Mouse (Mus musculus) neural tube, embryonic 12.5 days (tissue): ENCODE measurements around the gene Ralgapb. TPM values are rescaled to one million over a fixed set of nuclear protein-coding genes. Genes with fewer than 3 reads are reported as not detected.
A peak's percentile ranks its signal among the peaks of the same experiment; 100 is the strongest.

ENCODE experiments used
- ATAC-seq: fragments of 200-750 bp; cut with Nextera tagmentation; 2 replicates; pipeline ENCODE4 v1.8.0; 2017; ENCODE audit warnings: low read depth, mild to moderate bottlenecking, moderate TSS enrichment, moderate library complexity; ENCODE audit not compliant: low FRiP score
- H3K27ac ChIP-seq: fragments of 300-500 bp; sonication (generic); 2 replicates; pipeline ENCODE4 v1.5.1; 2016
- H3K27me3 ChIP-seq: fragments of 300-500 bp; sonication (generic); replicated peaks from 2 replicates; pipeline ENCODE4 v1.6.1; 2016; ENCODE audit warnings: mild to moderate bottlenecking
- H3K36me3 ChIP-seq: fragments of 300-500 bp; sonication (generic); 2 replicates; pipeline ENCODE4 v1.6.1; 2016; ENCODE audit warnings: mild to moderate bottlenecking
- H3K4me1 ChIP-seq: fragments of 300-500 bp; sonication (generic); 2 replicates; pipeline ENCODE4 v1.6.1; 2016
- H3K4me2 ChIP-seq: fragments of 300-500 bp; sonication (generic); replicated peaks from 2 replicates; pipeline ENCODE4 v1.6.1; 2016; ENCODE audit warnings: mild to moderate bottlenecking
- H3K4me3 ChIP-seq: fragments of 300-500 bp; sonication (generic); 2 replicates; pipeline ENCODE4 v1.5.1; 2016
- H3K9ac ChIP-seq: fragments of 300-500 bp; sonication (generic); 2 replicates; pipeline ENCODE4 v1.6.1; 2016; ENCODE audit warnings: mild to moderate bottlenecking
- H3K9me3 ChIP-seq: fragments of 300-500 bp; sonication (generic); 2 replicates; pipeline ENCODE4 v1.6.1; 2016; ENCODE audit warnings: mild to moderate bottlenecking
- WGBS: fragments of 180-500 bp; shearing (Covaris S2); methylation state at CpG from one replicate; pipeline ENCODE4 v1.1.7; 2016; 5-methylcytosine and 5-hydroxymethylcytosine counted together
- polyA plus RNA-seq: library from polyadenylated mRNA; unstranded; fragments of >200 nt; fragmentation: Nextera tagmentation; extraction: Ambion mirVana; gene quantifications from 2 replicates; pipeline ENCODE4 v1.2.1, GENCODE M21; 2016

Ralgapb gene
- polyA plus RNA-seq, 1 experiment from 2014 or later = 25.2 TPM

- Histone ChIP-seq H3K36me3 (no peaks in the 10 kb centered on the region), H3K27me3 (no peaks in the 10 kb centered on the region), H3K4me1 (peaks cover 13% of the 10 kb centered on the region), H3K4me3 (peak overlapping the region; percentile 90), H3K27ac (peak overlapping the region; percentile 80), H3K9me3 (no peaks in the 10 kb centered on the region), H3K4me2 (peak overlapping the region; percentile 76), H3K9ac (peak overlapping the region; percentile 92)
- ATAC-seq = peak; percentile 64
- WGBS = 3% methylated on average over 62 of the region's 67 CpGs
Measured at GRCm38 (mm10) chr2:158410022-158411014, 670 bp downstream of the Ralgapb start.

DNA sequence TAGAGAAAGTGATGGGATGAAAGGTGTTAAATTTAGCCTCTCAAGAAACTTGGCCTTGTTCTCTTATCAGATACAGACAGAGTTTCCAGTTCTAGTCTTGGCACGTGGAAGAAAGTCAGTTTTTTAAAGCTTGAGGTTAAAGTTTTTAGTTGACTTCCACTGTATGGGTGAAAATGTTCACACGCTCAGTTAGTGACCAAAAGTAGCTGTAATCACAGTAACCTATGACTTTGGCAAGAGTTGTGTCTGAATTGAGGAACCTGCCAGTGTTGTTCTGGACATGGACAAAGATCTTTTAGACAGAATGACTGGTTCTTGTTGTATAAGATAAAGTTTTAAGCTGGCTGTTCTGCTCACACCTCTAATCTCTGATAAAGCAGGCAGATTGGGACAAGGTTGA is 3.6 kb downstream of the Ralgapb start:
- no peak overlapping the region for H3K4me3 ChIP-seq
- H3K4me1 ChIP-seq = peaks cover 13% of the 10 kb centered on the region
- H3K9ac ChIP-seq = no peak overlapping the region
- H3K4me2 ChIP-seq = no peak overlapping the region
- H3K9me3 ChIP-seq = no peaks in the 10 kb centered on the region
- no peaks in the 10 kb centered on the region for H3K36me3 ChIP-seq
- WGBS = 94% methylated on average over 2 of the region's 2 CpGs
- no peak overlapping the region for H3K27ac ChIP-seq
- ATAC-seq = no peak
- H3K27me3 ChIP-seq = no peaks in the 10 kb centered on the region

DNA sequence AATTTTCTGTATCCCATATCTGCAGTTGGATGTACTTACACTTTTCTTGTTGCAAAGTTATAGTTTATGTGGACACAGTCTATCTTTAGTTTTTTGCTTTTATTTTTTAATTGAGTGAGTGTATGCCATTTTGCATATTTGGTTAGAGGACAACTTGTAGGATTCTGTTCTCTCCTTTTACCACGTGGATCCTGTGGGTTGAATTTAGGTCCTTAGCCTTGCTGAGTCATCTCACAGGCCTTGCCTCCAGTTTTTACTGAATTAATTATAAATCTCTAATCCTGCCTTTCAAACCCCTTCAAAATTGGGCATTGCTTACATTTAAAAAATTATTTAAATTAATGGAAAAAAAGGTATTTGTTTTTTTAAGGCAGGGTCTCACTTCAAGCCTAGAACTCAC is 6.2 kb downstream of the Ralgapb start:
- H3K9ac ChIP-seq = no peak overlapping the region
- H3K4me2 ChIP-seq = no peak overlapping the region
- no peaks in the 10 kb centered on the region for H3K36me3 ChIP-seq
- no peak for ATAC-seq
- H3K9me3 ChIP-seq = no peaks in the 10 kb centered on the region
- no peak overlapping the region for H3K27ac ChIP-seq
- 90% methylated on average over 1 of the region's 1 CpGs for WGBS
- H3K4me3 ChIP-seq = no peak overlapping the region
- H3K4me1 ChIP-seq = peaks cover 6% of the 10 kb centered on the region
- no peaks in the 10 kb centered on the region for H3K27me3 ChIP-seq

DNA sequence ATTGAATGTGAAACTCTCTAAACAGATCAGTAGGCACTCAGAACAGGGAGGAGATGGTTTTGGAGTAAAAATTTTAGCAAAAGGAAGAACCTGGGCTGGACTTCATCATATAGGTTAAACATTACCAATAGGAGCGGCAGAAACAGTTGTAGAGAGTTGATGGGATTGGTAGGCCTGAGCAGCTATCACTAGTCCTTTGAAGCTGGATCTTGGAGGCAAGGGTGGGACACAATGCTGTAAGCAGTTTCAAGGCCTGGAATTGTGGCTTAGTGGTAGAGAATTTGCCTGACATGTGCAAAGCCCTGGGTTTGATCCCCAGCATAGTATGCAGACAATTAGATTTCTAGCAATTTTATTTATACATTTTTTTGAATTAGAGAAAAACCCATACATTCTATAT is 9.0 kb downstream of the Ralgapb start:
- no peaks in the 10 kb centered on the region for H3K4me1 ChIP-seq
- 71% methylated on average over 1 of the region's 1 CpGs for WGBS
- no peak overlapping the region for H3K4me2 ChIP-seq
- no peak for ATAC-seq
- H3K36me3 ChIP-seq = peaks cover 13% of the 10 kb centered on the region
- H3K27me3 ChIP-seq = no peaks in the 10 kb centered on the region
- H3K27ac ChIP-seq = no peak overlapping the region
- no peak overlapping the region for H3K4me3 ChIP-seq
- no peak overlapping the region for H3K9ac ChIP-seq
- H3K9me3 ChIP-seq = no peaks in the 10 kb centered on the region

GRCm38 (mm10) chr2:158445814-158446213 is 36.2 kb downstream of the Ralgapb start:
- ATAC-seq = no peak
- Histone ChIP-seq H3K4me3 (no peak overlapping the region), H3K9ac (no peak overlapping the region), H3K4me1 (no peaks in the 10 kb centered on the region), H3K9me3 (no peaks in the 10 kb centered on the region), H3K4me2 (no peak overlapping the region), H3K27ac (no peak overlapping the region), H3K36me3 (peaks cover 40% of the 10 kb centered on the region), H3K27me3 (no peaks in the 10 kb centered on the region)
- WGBS = 92% methylated on average over 1 of the region's 1 CpGs

- Histone ChIP-seq H3K36me3 (peaks cover 42% of the 10 kb centered on the region), H3K27ac (no peak overlapping the region)
Measured at GRCm38 (mm10) chr2:158449845-158450244, 40.2 kb downstream of the Ralgapb start.

GRCm38 (mm10) chr2:158456451-158456850 is 46.8 kb downstream of the Ralgapb start:
- no peak overlapping the region for H3K4me3 ChIP-seq

More at GRCm38 (mm10) chr2:158449845-158450244, 40.2 kb downstream of the Ralgapb start:
- no peak for ATAC-seq
- Histone ChIP-seq H3K4me3 (no peak overlapping the region), H3K9me3 (no peaks in the 10 kb centered on the region), H3K9ac (no peak overlapping the region), H3K27me3 (no peaks in the 10 kb centered on the region), H3K4me2 (no peak overlapping the region), H3K4me1 (no peaks in the 10 kb centered on the region)
- WGBS = 87% methylated on average over 7 of the region's 7 CpGs

GRCm38 (mm10) chr2:158457610-158458009 is 48.0 kb downstream of the Ralgapb start:
- H3K27me3 ChIP-seq = no peaks in the 10 kb centered on the region
- peaks cover 55% of the 10 kb centered on the region for H3K36me3 ChIP-seq
- 90% methylated on average over 1 of the region's 1 CpGs for WGBS
- no peak overlapping the region for H3K4me3 ChIP-seq
- H3K27ac ChIP-seq = no peak overlapping the region
- no peaks in the 10 kb centered on the region for H3K4me1 ChIP-seq
- no peak overlapping the region for H3K4me2 ChIP-seq
- no peaks in the 10 kb centered on the region for H3K9me3 ChIP-seq
- ATAC-seq = no peak
- H3K9ac ChIP-seq = no peak overlapping the region

More at GRCm38 (mm10) chr2:158456451-158456850, 46.8 kb downstream of the Ralgapb start:
- H3K4me2 ChIP-seq = no peak overlapping the region
- ATAC-seq = no peak
- H3K36me3 ChIP-seq = peaks cover 51% of the 10 kb centered on the region
- WGBS = 93% methylated on average over 4 of the region's 4 CpGs
- H3K9me3 ChIP-seq = no peaks in the 10 kb centered on the region
- no peak overlapping the region for H3K9ac ChIP-seq
- H3K4me1 ChIP-seq = no peaks in the 10 kb centered on the region
- no peak overlapping the region for H3K27ac ChIP-seq
- H3K27me3 ChIP-seq = no peaks in the 10 kb centered on the region

GRCm38 (mm10) chr2:158462450-158462849 is 52.8 kb downstream of the Ralgapb start:
- H3K9ac ChIP-seq = no peak overlapping the region
- no peak overlapping the region for H3K27ac ChIP-seq
- no peaks in the 10 kb centered on the region for H3K4me1 ChIP-seq
- no peaks in the 10 kb centered on the region for H3K9me3 ChIP-seq
- peaks cover 62% of the 10 kb centered on the region for H3K36me3 ChIP-seq
- no peak overlapping the region for H3K4me3 ChIP-seq
- no peaks in the 10 kb centered on the region for H3K27me3 ChIP-seq
- 74% methylated on average over 1 of the region's 1 CpGs for WGBS
- ATAC-seq = no peak
- no peak overlapping the region for H3K4me2 ChIP-seq

GRCm38 (mm10) chr2:158474159-158474558 is 64.5 kb downstream of the Ralgapb start:
- no peaks in the 10 kb centered on the region for H3K27me3 ChIP-seq
- H3K27ac ChIP-seq = no peak overlapping the region
- 85% methylated on average over 1 of the region's 1 CpGs for WGBS
- no peaks in the 10 kb centered on the region for H3K9me3 ChIP-seq
- H3K4me3 ChIP-seq = no peak overlapping the region
- no peak overlapping the region for H3K4me2 ChIP-seq
- no peak overlapping the region for H3K9ac ChIP-seq
- H3K4me1 ChIP-seq = no peaks in the 10 kb centered on the region
- H3K36me3 ChIP-seq = peaks cover 49% of the 10 kb centered on the region
- ATAC-seq = no peak

GRCm38 (mm10) chr2:158477640-158478039 is 68.0 kb downstream of the Ralgapb start:
- no peak for ATAC-seq
- 90% methylated on average over 3 of the region's 3 CpGs for WGBS
- Histone ChIP-seq H3K9me3 (no peaks in the 10 kb centered on the region), H3K4me1 (no peaks in the 10 kb centered on the region), H3K4me2 (no peak overlapping the region), H3K4me3 (no peak overlapping the region), H3K36me3 (peaks cover 55% of the 10 kb centered on the region), H3K9ac (no peak overlapping the region), H3K27ac (no peak overlapping the region), H3K27me3 (no peaks in the 10 kb centered on the region)

DNA sequence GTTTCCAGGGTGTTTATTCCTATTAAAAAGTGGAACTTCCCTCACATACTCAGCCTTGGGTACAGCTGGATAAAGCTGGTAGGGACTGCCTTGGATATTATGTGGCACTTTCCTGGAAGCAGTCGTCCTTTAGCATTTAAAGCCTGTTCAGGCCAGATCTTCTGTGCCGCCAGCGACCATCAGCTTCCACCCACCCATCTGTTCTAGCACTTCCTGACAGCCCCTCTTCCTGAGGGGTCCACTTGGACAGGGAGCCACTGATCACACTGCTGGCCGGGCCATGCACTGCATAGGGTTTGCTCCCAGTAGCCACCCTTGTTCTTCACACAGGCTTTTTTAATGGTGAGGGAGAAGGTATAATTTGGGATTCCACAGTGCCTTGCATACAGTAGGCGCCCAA is 88.8 kb downstream of the Ralgapb start:
- no peak for ATAC-seq
- Histone ChIP-seq H3K4me2 (no peak overlapping the region), H3K4me1 (no peaks in the 10 kb centered on the region), H3K27ac (no peak overlapping the region), H3K9me3 (no peaks in the 10 kb centered on the region), H3K9ac (no peak overlapping the region), H3K36me3 (peaks cover 50% of the 10 kb centered on the region), H3K4me3 (no peak overlapping the region), H3K27me3 (no peaks in the 10 kb centered on the region)
- 87% methylated on average over 5 of the region's 5 CpGs for WGBS
